ENCODE assay signal across 8 mouse cellular contexts in the genomic region with DNA sequence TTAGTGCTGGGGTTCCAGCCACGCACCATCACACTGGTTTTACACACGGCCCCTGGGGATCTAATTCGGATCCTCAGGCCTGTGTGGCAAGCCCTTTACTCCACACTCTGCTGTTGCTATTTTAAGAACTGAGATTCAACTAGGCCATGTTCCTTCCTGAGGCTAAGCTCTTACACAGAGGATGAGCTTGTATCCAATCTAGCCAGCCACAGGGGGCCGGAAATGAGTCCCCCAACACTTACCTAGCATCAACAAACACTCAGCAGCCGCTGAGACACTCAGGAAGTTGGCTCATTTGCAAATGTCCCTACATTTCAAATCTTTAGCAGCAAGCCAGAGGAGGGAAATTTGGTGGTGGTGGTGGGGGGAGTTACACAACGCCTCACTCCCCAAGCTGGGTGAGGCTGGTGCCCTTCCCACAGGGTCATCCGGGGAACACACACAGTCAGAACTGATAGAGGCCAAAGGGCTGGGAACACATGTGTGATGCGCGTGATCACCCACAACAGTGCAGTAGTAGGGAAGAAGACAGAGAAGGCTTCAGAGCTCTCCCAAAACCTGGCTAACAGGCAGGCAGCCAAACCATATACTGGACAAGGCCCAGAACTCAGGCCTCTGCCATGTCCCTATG. TPM values are rescaled to one million over a fixed set of nuclear protein-coding genes. Genes with fewer than 3 reads are reported as not detected.
DNase-seq lines count a peak whose midpoint lies in the region; ATAC-seq and TF ChIP-seq lines count a peak whose summit lies in the region.

No protein-coding gene starts in this region.

- H3K4me1 ChIP-seq in lung, adult 2 months (ENCODE audit: control insufficient read depth, insufficient read depth, low read length): peaks cover 9% of the 10 kb centered on the region
- H3K4me1 ChIP-seq in brown adipose tissue, adult 24 weeks (ENCODE audit: control insufficient read depth, insufficient read depth, insufficient read length, low read length): peaks cover 20% of the 10 kb centered on the region
- H3K4me1 ChIP-seq in limb, embryonic 13.5 days: peaks cover 27% of the 10 kb centered on the region
- peaks cover 13% of the 10 kb centered on the region for H3K4me1 ChIP-seq in forebrain, embryonic 15.5 days

- peak; percentile 45 to 47 for DNase-seq in lung, adult 18-20 months
- DNase-seq in lung, adult 2 months: no peak
- peak; percentile 38 for DNase-seq in skeletal muscle tissue, adult 2 months (ENCODE audit: low read depth, low spot score)
- DNase-seq in frontal cortex, postnatal 36 days (ENCODE audit: low spot score in 2 of 2): no peak
- no peak for DNase-seq in MN1 (ENCODE audit: low spot score)

- no peak for ATAC-seq in limb, embryonic 13.5 days (ENCODE audit: low FRiP score, low read depth)
- no peak for ATAC-seq in forebrain, embryonic 15.5 days (replicated peaks)

- TF ChIP-seq POLR2A in lung, adult 2 months (IDR thresholded peaks at IDR 0.05; ENCODE audit: borderline replicate concordance, extremely low read depth, low read depth, low read length): no peak

- 29% methylated on average over 9 of the region's 9 CpGs for WGBS in lung, adult 2 months
- 59% methylated on average over 9 of the region's 9 CpGs for WGBS in limb, embryonic 13.5 days
- 70% methylated on average over 9 of the region's 9 CpGs for WGBS in forebrain, embryonic 15.5 days

- H3K27me3 ChIP-seq in limb, embryonic 13.5 days: no peaks in the 10 kb centered on the region
- no peaks in the 10 kb centered on the region for H3K27me3 ChIP-seq in forebrain, embryonic 15.5 days

- H3K4me2 ChIP-seq in limb, embryonic 13.5 days (replicated peaks): no peak overlapping the region
- H3K4me2 ChIP-seq in forebrain, embryonic 15.5 days (replicated peaks): no peak overlapping the region

- H3K27ac ChIP-seq in brown adipose tissue, adult 24 weeks (replicated peaks; ENCODE audit: low read depth, low read length): peak overlapping the region; percentile 69
- peak overlapping the region; percentile 10; the same call in 1 of the 2 replicates for H3K27ac ChIP-seq in limb, embryonic 13.5 days
- H3K27ac ChIP-seq in forebrain, embryonic 15.5 days (replicated peaks): no peak overlapping the region

- H3K9ac ChIP-seq in limb, embryonic 13.5 days: peak overlapping the region; percentile 13; the same call in 1 of the 2 replicates
- no peak overlapping the region for H3K9ac ChIP-seq in forebrain, embryonic 15.5 days (replicated peaks)

- no peaks in the 10 kb centered on the region for H3K9me3 ChIP-seq in limb, embryonic 13.5 days
- no peaks in the 10 kb centered on the region for H3K9me3 ChIP-seq in forebrain, embryonic 15.5 days

- H3K4me3 ChIP-seq in lung, adult 2 months (replicated peaks; ENCODE audit: extremely low read depth, low read depth, low read length): no peak overlapping the region
- no peak overlapping the region for H3K4me3 ChIP-seq in brown adipose tissue, adult 24 weeks (ENCODE audit: insufficient read depth, low read depth, low read length)
- H3K4me3 ChIP-seq in limb, embryonic 13.5 days: no peak overlapping the region
- H3K4me3 ChIP-seq in forebrain, embryonic 15.5 days: no peak overlapping the region

- H3K36me3 ChIP-seq in limb, embryonic 13.5 days: no peaks in the 10 kb centered on the region
- H3K36me3 ChIP-seq in forebrain, embryonic 15.5 days: no peaks in the 10 kb centered on the region

- TF ChIP-seq CTCF in lung, adult 2 months (IDR thresholded peaks at IDR 0.05; ENCODE audit: insufficient read depth, low read length): no peak

RNA-seq across cellular contexts. Expression of a gene that starts 2.4 kb away (rescaled TPM):
- 39.2 and 42.3 TPM in 2 replicates for polyA plus RNA-seq in lung, adult 2 months (2012; rRNA removed)
- 15.6 and 20.6 TPM in 2 replicates for polyA plus RNA-seq in brown adipose tissue, adult 24 weeks (2012; ENCODE audit: insufficient read depth, insufficient read length, missing spikeins)
- 14.1 and 16.4 TPM in 2 replicates for polyA plus RNA-seq in limb, embryonic 13.5 days (2015; fragmentation: Nextera tagmentation; extraction: Ambion mirVana)
- polyA plus RNA-seq in forebrain, embryonic 15.5 days (2015; fragmentation: Nextera tagmentation; extraction: Ambion mirVana): 2.2 and 2.7 TPM in 2 replicates

RNA-seq across cellular contexts. Expression of a gene that starts 25.5 kb away (rescaled TPM):
- polyA plus RNA-seq in lung, adult 2 months (2012; rRNA removed): 23.6 and 30.2 TPM in 2 replicates
- polyA plus RNA-seq in brown adipose tissue, adult 24 weeks (2012; ENCODE audit: insufficient read depth, insufficient read length, missing spikeins): 13.7 and 14.0 TPM in 2 replicates
- 33.0 and 33.5 TPM in 2 replicates for polyA plus RNA-seq in limb, embryonic 13.5 days (2015; fragmentation: Nextera tagmentation; extraction: Ambion mirVana)
- 23.6 and 23.7 TPM in 2 replicates for polyA plus RNA-seq in forebrain, embryonic 15.5 days (2015; fragmentation: Nextera tagmentation; extraction: Ambion mirVana)

RNA-seq across cellular contexts. Expression of a gene that starts 40.5 kb away (rescaled TPM):
- polyA plus RNA-seq in lung, adult 2 months (2012; rRNA removed): 33.3 and 37.4 TPM in 2 replicates
- polyA plus RNA-seq in brown adipose tissue, adult 24 weeks (2012; ENCODE audit: insufficient read depth, insufficient read length, missing spikeins): 20.5 and 26.0 TPM in 2 replicates
- 82.7 and 91.4 TPM in 2 replicates for polyA plus RNA-seq in limb, embryonic 13.5 days (2015; fragmentation: Nextera tagmentation; extraction: Ambion mirVana)
- 102 and 103 TPM in 2 replicates for polyA plus RNA-seq in forebrain, embryonic 15.5 days (2015; fragmentation: Nextera tagmentation; extraction: Ambion mirVana)

RNA-seq across cellular contexts. Expression of a gene that starts 54.7 kb away (rescaled TPM):
- 19.7 and 33.2 TPM in 2 replicates for polyA plus RNA-seq in lung, adult 2 months (2012; rRNA removed)
- polyA plus RNA-seq in brown adipose tissue, adult 24 weeks (2012; ENCODE audit: insufficient read depth, insufficient read length, missing spikeins): 19.9 and 27.2 TPM in 2 replicates
- 59.7 and 59.9 TPM in 2 replicates for polyA plus RNA-seq in limb, embryonic 13.5 days (2015; fragmentation: Nextera tagmentation; extraction: Ambion mirVana)
- polyA plus RNA-seq in forebrain, embryonic 15.5 days (2015; fragmentation: Nextera tagmentation; extraction: Ambion mirVana): 84.2 and 85.9 TPM in 2 replicates

RNA-seq across cellular contexts. Expression of a gene that starts 54.8 kb away (rescaled TPM):
- 14.6 and 18.5 TPM in 2 replicates for polyA plus RNA-seq in lung, adult 2 months (2012; rRNA removed)
- 7.3 and 7.7 TPM in 2 replicates for polyA plus RNA-seq in brown adipose tissue, adult 24 weeks (2012; ENCODE audit: insufficient read depth, insufficient read length, missing spikeins)
- polyA plus RNA-seq in limb, embryonic 13.5 days (2015; fragmentation: Nextera tagmentation; extraction: Ambion mirVana): 21.6 and 22.9 TPM in 2 replicates
- polyA plus RNA-seq in forebrain, embryonic 15.5 days (2015; fragmentation: Nextera tagmentation; extraction: Ambion mirVana): 38.8 and 39.8 TPM in 2 replicates

Comparison
In these comparisons a context has a peak if more than half of its experiments do, and no peak if none do; other contexts are left out.
1. DNase-seq: peak in lung, adult 18-20 months (2 of 2) and skeletal muscle tissue, adult 2 months (single experiment); none in lung, adult 2 months (single experiment), frontal cortex, postnatal 36 days (0 of 2) and MN1 (single experiment).